Mouse (Mus musculus): Measurements from ENCODE around the gene Iqsec3. TPM values are rescaled to one million over a fixed set of nuclear protein-coding genes. Genes with fewer than 3 reads are reported as not detected.

Iqsec3 gene
- total RNA-seq (2023): not detected

GRCm38 (mm10) chr6:121473093-121473821 is at the start of gene Iqsec3:
Gene Iqsec3, minus strand, starts transcription at chr6:121473678.

GRCm38 (mm10) chr6:121343026-121343770 is 130.3 kb downstream of the Iqsec3 start, which contains the start of gene Slc6a12:
Gene Slc6a12, plus strand, starts transcription at chr6:121343076.

Other genes starting within 250 kb of the Iqsec3 start
- gene Usp18, start 227.8 kb downstream of the Iqsec3 start, total RNA-seq (2023): 17.1 TPM
- gene Slc6a13, start 173.5 kb downstream of the Iqsec3 start, total RNA-seq (2023): not detected
- not detected for gene Slc6a12, start 130.6 kb downstream of the Iqsec3 start, total RNA-seq (2023)
- gene A2m, start 161.7 kb upstream of the Iqsec3 start, total RNA-seq (2023): not detected